Mouse (Mus musculus) neural tube, embryonic 12.5 days (tissue): ENCODE measurements at regions not wholly inside any gene's neighbourhood (a gene's known extent, or its start where the extent isn't known, plus 50 kb on each side); places are given as distances from the start of the nearest gene placed in this dataset.

ENCODE experiments used
- ATAC-seq: fragments of 200-750 bp; cut with Nextera tagmentation; 2 replicates; pipeline ENCODE4 v1.8.0; 2017; ENCODE audit warnings: low read depth, mild to moderate bottlenecking, moderate TSS enrichment, moderate library complexity; ENCODE audit not compliant: low FRiP score
- H3K27ac ChIP-seq: fragments of 300-500 bp; sonication (generic); 2 replicates; pipeline ENCODE4 v1.5.1; 2016
- H3K27me3 ChIP-seq: fragments of 300-500 bp; sonication (generic); replicated peaks from 2 replicates; pipeline ENCODE4 v1.6.1; 2016; ENCODE audit warnings: mild to moderate bottlenecking
- H3K36me3 ChIP-seq: fragments of 300-500 bp; sonication (generic); 2 replicates; pipeline ENCODE4 v1.6.1; 2016; ENCODE audit warnings: mild to moderate bottlenecking
- H3K4me1 ChIP-seq: fragments of 300-500 bp; sonication (generic); 2 replicates; pipeline ENCODE4 v1.6.1; 2016
- H3K4me2 ChIP-seq: fragments of 300-500 bp; sonication (generic); replicated peaks from 2 replicates; pipeline ENCODE4 v1.6.1; 2016; ENCODE audit warnings: mild to moderate bottlenecking
- H3K4me3 ChIP-seq: fragments of 300-500 bp; sonication (generic); 2 replicates; pipeline ENCODE4 v1.5.1; 2016
- H3K9ac ChIP-seq: fragments of 300-500 bp; sonication (generic); 2 replicates; pipeline ENCODE4 v1.6.1; 2016; ENCODE audit warnings: mild to moderate bottlenecking
- H3K9me3 ChIP-seq: fragments of 300-500 bp; sonication (generic); 2 replicates; pipeline ENCODE4 v1.6.1; 2016; ENCODE audit warnings: mild to moderate bottlenecking
- WGBS: fragments of 180-500 bp; shearing (Covaris S2); methylation state at CpG from one replicate; pipeline ENCODE4 v1.1.7; 2016; 5-methylcytosine and 5-hydroxymethylcytosine counted together

DNA sequence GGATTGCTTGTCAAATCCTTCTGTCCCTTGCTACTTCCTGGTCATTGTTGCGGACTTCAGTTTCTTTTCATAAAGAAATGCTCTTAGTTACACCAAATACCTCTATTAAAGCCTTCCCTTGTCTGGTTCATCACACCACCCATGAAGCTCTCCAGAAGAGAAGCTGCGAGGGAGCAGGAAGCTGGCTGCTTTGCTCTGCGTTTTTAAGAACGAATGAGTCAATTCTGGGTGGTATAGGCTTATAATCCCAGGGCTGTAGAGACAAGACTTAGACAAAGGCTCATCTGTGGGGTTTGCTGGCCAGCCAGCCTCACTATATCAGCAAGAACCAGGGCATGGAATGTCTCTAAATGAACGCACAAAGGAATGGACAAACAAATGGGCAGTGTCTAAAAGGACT lies 124.4 kb downstream of the Maf start:
- H3K4me1 ChIP-seq, result 0 out of 2 replicates have a peak, but pooled peaks cover 2% of the 10 kb centered on the region
- ATAC-seq, result no peak
- WGBS, result 85% methylated on average over 5 of the region's 5 CpGs
- no peak overlapping the region for H3K4me3 ChIP-seq
- no peak overlapping the region for H3K9ac ChIP-seq
- H3K9me3 ChIP-seq, result no peaks in the 10 kb centered on the region
- no peak overlapping the region for H3K4me2 ChIP-seq
- H3K27ac ChIP-seq, result no peak overlapping the region
- no peaks in the 10 kb centered on the region for H3K27me3 ChIP-seq
- no peaks in the 10 kb centered on the region for H3K36me3 ChIP-seq

- WGBS, result 90% methylated on average over 6 of the region's 6 CpGs
Observed at GRCm38 (mm10) chr8:115581940-115582517, 125.6 kb downstream of the Maf start.

DNA sequence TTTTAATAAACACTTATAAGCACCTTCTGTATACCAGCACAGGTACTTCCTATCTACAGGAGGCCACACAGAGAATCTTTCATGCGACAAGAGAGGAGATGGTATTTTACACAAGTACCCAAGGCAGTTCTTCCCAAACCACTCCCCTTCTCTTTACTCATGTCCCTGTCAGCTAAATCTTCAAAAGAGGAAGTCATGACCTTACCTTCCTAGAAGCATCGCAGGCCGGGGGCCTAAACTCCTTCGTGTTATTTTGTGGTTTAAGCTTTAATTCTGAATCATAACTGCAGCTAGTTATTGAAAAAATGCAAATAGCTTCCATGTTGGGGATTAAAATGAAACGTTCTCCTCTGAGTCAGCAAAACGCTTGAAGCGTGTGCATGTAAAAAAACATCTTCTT lies 139.2 kb downstream of the Maf start:
- H3K9ac ChIP-seq, result no peak overlapping the region
- H3K36me3 ChIP-seq, result no peaks in the 10 kb centered on the region
- H3K27me3 ChIP-seq, result no peaks in the 10 kb centered on the region
- no peaks in the 10 kb centered on the region for H3K9me3 ChIP-seq
- no peak overlapping the region for H3K27ac ChIP-seq
- no peak for ATAC-seq
- H3K4me1 ChIP-seq, result no peaks in the 10 kb centered on the region
- no peak overlapping the region for H3K4me3 ChIP-seq
- no peak overlapping the region for H3K4me2 ChIP-seq
- WGBS, result 87% methylated on average over 7 of the region's 7 CpGs

More at GRCm38 (mm10) chr8:115581940-115582517, 125.6 kb downstream of the Maf start:
- H3K27ac ChIP-seq, result no peak overlapping the region
- H3K27me3 ChIP-seq, result no peaks in the 10 kb centered on the region
- no peak overlapping the region for H3K4me3 ChIP-seq
- H3K9me3 ChIP-seq, result no peaks in the 10 kb centered on the region
- no peak overlapping the region for H3K4me2 ChIP-seq
- no peak for ATAC-seq
- no peaks in the 10 kb centered on the region for H3K36me3 ChIP-seq
- H3K9ac ChIP-seq, result no peak overlapping the region
- H3K4me1 ChIP-seq, result 0 out of 2 replicates have a peak, but pooled peaks cover 2% of the 10 kb centered on the region

- Histone ChIP-seq H3K4me3 (no peak overlapping the region), H3K27ac (no peak overlapping the region), H3K36me3 (no peaks in the 10 kb centered on the region), H3K9me3 (no peaks in the 10 kb centered on the region), H3K27me3 (no peaks in the 10 kb centered on the region), H3K4me1 (no peaks in the 10 kb centered on the region), H3K9ac (no peak overlapping the region), H3K4me2 (no peak overlapping the region)
- no peak for ATAC-seq
- 90% methylated on average over 5 of the region's 5 CpGs for WGBS
Observed at GRCm38 (mm10) chr8:115565768-115566167, 141.8 kb downstream of the Maf start.

GRCm38 (mm10) chr8:115562362-115562761 lies 145.2 kb downstream of the Maf start:
- no peaks in the 10 kb centered on the region for H3K27me3 ChIP-seq
- ATAC-seq, result no peak
- H3K4me1 ChIP-seq, result no peaks in the 10 kb centered on the region
- H3K27ac ChIP-seq, result no peak overlapping the region
- H3K4me3 ChIP-seq, result no peak overlapping the region
- no peak overlapping the region for H3K4me2 ChIP-seq
- WGBS, result 39% methylated on average over 4 of the region's 4 CpGs
- H3K9ac ChIP-seq, result no peak overlapping the region
- no peaks in the 10 kb centered on the region for H3K36me3 ChIP-seq
- H3K9me3 ChIP-seq, result no peaks in the 10 kb centered on the region

DNA sequence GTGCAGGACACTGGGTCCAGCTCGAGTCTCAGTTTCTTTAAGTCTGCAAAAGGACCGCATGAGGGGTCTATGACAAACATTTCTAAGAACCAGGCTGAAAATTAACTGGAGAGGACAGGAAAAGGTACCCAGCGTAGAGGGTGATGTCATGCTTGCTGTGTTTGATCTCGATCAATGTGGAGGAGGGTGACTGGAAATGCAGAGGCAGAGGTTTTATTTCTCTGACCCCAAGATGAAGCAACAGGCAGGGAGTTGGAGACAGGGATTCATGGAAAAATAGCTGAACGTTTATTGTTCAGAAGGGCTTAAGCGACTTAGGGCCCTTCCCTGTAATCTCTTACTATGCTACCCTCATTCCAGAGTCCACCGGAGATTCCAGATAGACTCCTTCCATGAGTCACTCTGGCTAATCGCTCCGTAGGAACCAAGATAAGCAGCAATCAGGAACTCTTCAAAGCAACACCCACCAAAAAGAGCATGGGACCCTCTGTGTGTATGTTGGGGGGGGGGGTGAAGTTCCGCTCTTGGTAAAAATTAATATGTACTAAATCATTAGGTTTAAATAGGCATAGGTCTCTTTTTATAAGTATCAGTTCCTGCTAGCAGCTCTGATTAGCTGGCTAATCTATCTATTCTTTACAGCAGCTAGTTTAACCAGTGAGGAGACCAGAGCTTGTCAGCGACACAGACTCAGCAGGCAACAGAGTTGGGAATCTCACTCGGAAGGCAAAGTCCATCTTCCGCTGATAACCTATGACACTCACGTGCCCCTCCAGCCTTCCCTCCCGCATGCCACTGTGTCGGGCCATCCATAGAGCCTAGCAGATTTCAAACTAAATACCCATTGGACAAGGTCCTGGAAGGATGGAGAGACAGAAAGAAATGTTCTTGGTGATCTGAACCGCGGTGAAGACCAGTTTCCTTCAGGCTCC lies 146.3 kb downstream of the Maf start:
- 85% methylated on average over 18 of the region's 18 CpGs for WGBS
- ATAC-seq, result no peak
- H3K4me1 ChIP-seq, result no peaks in the 10 kb centered on the region
- no peaks in the 10 kb centered on the region for H3K27me3 ChIP-seq
- H3K27ac ChIP-seq, result no peak overlapping the region
- no peak overlapping the region for H3K4me2 ChIP-seq
- H3K9ac ChIP-seq, result no peak overlapping the region
- H3K4me3 ChIP-seq, result no peak overlapping the region
- H3K36me3 ChIP-seq, result no peaks in the 10 kb centered on the region
- H3K9me3 ChIP-seq, result no peaks in the 10 kb centered on the region

DNA sequence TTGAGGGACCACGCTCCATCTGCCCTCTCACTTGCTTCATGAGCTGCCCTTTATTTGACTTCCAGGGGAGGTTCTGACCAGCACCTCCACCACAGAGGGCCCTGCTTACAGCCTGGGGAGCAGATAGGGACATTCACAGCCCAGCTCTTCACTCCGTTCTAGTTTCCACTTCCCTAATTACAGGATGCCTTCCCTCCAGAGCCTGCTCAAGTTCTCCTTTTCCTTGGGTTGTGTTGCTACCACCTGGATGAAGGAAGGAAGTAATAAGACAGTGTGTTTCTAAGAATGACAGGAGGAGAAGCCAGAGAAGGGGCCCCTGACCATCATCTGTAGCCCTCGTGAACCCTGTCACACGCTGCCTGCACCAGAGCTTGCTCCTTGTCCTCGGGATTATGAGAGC lies 152.1 kb downstream of the Maf start:
- 85% methylated on average over 5 of the region's 5 CpGs for WGBS
- Histone ChIP-seq H3K4me1 (no peaks in the 10 kb centered on the region), H3K36me3 (no peaks in the 10 kb centered on the region), H3K27me3 (no peaks in the 10 kb centered on the region), H3K9me3 (no peaks in the 10 kb centered on the region), H3K4me2 (no peak overlapping the region), H3K9ac (no peak overlapping the region), H3K27ac (no peak overlapping the region), H3K4me3 (no peak overlapping the region)
- ATAC-seq, result no peak

- Histone ChIP-seq H3K9me3 (no peaks in the 10 kb centered on the region), H3K36me3 (no peaks in the 10 kb centered on the region), H3K9ac (no peak overlapping the region), H3K4me1 (no peaks in the 10 kb centered on the region), H3K27ac (no peak overlapping the region), H3K27me3 (no peaks in the 10 kb centered on the region), H3K4me3 (no peak overlapping the region), H3K4me2 (no peak overlapping the region)
- 92% methylated on average over 5 of the region's 5 CpGs for WGBS
- ATAC-seq, result no peak
Observed at GRCm38 (mm10) chr8:115554185-115554584, 153.4 kb downstream of the Maf start.

DNA sequence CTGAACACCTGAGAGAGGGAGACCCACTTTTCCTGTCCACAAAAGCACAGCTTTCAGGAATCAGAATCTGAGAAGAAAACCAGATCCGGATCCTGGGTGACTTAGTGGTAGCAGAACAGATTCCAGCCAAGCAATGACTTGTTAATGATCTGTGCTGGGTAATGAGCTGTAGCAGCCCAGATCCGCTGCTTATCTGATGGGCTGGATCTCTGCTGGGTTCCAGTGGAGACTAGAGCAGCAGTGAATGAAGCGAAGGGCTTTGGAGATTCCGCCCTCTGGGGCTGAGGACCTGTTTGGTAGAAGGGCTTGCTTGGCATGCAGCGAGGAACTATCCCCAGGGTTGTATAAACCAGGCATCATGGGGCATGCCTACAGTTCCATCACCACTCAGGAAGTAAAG lies 156.3 kb downstream of the Maf start:
- 79% methylated on average over 5 of the region's 5 CpGs for WGBS
- ATAC-seq, result no peak
- H3K9ac ChIP-seq, result no peak overlapping the region
- no peak overlapping the region for H3K27ac ChIP-seq
- no peaks in the 10 kb centered on the region for H3K27me3 ChIP-seq
- no peaks in the 10 kb centered on the region for H3K36me3 ChIP-seq
- H3K9me3 ChIP-seq, result no peaks in the 10 kb centered on the region
- H3K4me2 ChIP-seq, result no peak overlapping the region
- no peaks in the 10 kb centered on the region for H3K4me1 ChIP-seq
- no peak overlapping the region for H3K4me3 ChIP-seq

- WGBS, result 77% methylated on average over 1 of the region's 1 CpGs
Observed at GRCm38 (mm10) chr8:115549112-115549511, 158.5 kb downstream of the Maf start.

GRCm38 (mm10) chr8:115544067-115544466 lies 163.5 kb downstream of the Maf start:
- ATAC-seq, result no peak
- WGBS, result 64% methylated on average over 6 of the region's 6 CpGs
- no peak overlapping the region for H3K4me3 ChIP-seq

More at GRCm38 (mm10) chr8:115549112-115549511, 158.5 kb downstream of the Maf start:
- no peak overlapping the region for H3K9ac ChIP-seq
- H3K27ac ChIP-seq, result no peak overlapping the region
- no peak overlapping the region for H3K4me2 ChIP-seq
- no peak for ATAC-seq
- H3K4me1 ChIP-seq, result no peaks in the 10 kb centered on the region
- H3K9me3 ChIP-seq, result no peaks in the 10 kb centered on the region
- H3K36me3 ChIP-seq, result no peaks in the 10 kb centered on the region
- H3K27me3 ChIP-seq, result no peaks in the 10 kb centered on the region
- no peak overlapping the region for H3K4me3 ChIP-seq

GRCm38 (mm10) chr8:115542935-115543334 lies 164.7 kb downstream of the Maf start:
- no peak overlapping the region for H3K4me3 ChIP-seq
- 94% methylated on average over 3 of the region's 3 CpGs for WGBS
- no peaks in the 10 kb centered on the region for H3K36me3 ChIP-seq
- H3K9ac ChIP-seq, result no peak overlapping the region
- no peaks in the 10 kb centered on the region for H3K9me3 ChIP-seq
- no peaks in the 10 kb centered on the region for H3K27me3 ChIP-seq
- H3K4me1 ChIP-seq, result no peaks in the 10 kb centered on the region
- no peak overlapping the region for H3K4me2 ChIP-seq
- no peak for ATAC-seq
- no peak overlapping the region for H3K27ac ChIP-seq

More at GRCm38 (mm10) chr8:115544067-115544466, 163.5 kb downstream of the Maf start:
- no peak overlapping the region for H3K27ac ChIP-seq
- no peaks in the 10 kb centered on the region for H3K4me1 ChIP-seq
- no peaks in the 10 kb centered on the region for H3K27me3 ChIP-seq
- no peaks in the 10 kb centered on the region for H3K9me3 ChIP-seq
- H3K9ac ChIP-seq, result no peak overlapping the region
- H3K4me2 ChIP-seq, result no peak overlapping the region
- H3K36me3 ChIP-seq, result no peaks in the 10 kb centered on the region
